Mouse (Mus musculus): ENCODE measurements at regions not wholly inside any gene's neighbourhood (a gene's known extent, or its start where the extent isn't known, plus 50 kb on each side); places are given as distances from the start of the nearest gene placed in this dataset.

DNA sequence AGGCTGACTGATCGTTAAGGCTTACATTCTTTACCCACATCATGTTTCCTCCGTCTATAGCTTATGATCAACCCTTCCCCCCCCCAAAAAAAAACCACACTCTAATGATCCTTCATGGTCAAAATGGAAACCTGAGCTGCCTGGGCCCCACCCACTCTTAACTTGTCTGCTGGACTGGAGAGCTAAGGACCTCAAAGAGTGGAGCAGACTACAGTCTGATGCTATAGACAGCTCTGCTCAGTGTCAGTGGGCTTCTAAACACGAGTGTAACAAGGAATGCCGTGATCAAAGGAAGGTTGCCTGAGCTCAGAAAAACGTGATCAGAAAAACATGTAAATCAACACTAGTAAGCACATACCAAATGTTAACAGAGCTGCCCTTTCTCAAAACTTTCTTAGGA, 324.7 kb downstream of the Xpnpep1 start:
- TF ChIP-seq SMC3 (IDR thresholded peaks at IDR 0.05; ENCODE audit: low read depth, low read length): no peak
- TF ChIP-seq EP300 (IDR thresholded peaks at IDR 0.05; ENCODE audit: low read depth in 1 of 2, low read length in 2 of 2): no peak
